Mouse (Mus musculus) myocyte (in vitro differentiated cells): ENCODE results near the gene Ago3. TPM values are rescaled to one million over a fixed set of nuclear protein-coding genes. Genes with fewer than 3 reads are reported as not detected.

Experiments used
- H3K27me3 ChIP-seq: one replicate; pipeline ENCODE4 v1.6.1; 2011; ENCODE audit not compliant: control insufficient read depth, insufficient read depth, insufficient read length
- H3K36me3 ChIP-seq: one replicate; pipeline ENCODE4 v1.6.1; 2011; ENCODE audit not compliant: control insufficient read depth, insufficient read depth
- H3K4me2 ChIP-seq: one replicate; pipeline ENCODE4 v1.6.1; 2011; ENCODE audit warnings: low read depth, control low read depth
- H3K4me3 ChIP-seq: one replicate; pipeline ENCODE4 v1.5.1; 2011; ENCODE audit warnings: mild to moderate bottlenecking, control low read depth, moderate library complexity
- H3K79me2 ChIP-seq: one replicate; pipeline ENCODE4 v1.6.1; 2011; ENCODE audit not compliant: control insufficient read depth, insufficient read depth
- H3ac ChIP-seq: one replicate; pipeline ENCODE4 v1.6.1; 2011; ENCODE audit not compliant: control insufficient read depth, insufficient read length
- CEBPB ChIP-seq: IDR thresholded peaks from 2 replicates; pipeline ENCODE4 v1.6.1; 2011; ENCODE audit warnings: mild to moderate bottlenecking, moderate library complexity; ENCODE audit not compliant: poor library complexity, insufficient read depth, severe bottlenecking
- E2F4 ChIP-seq: IDR thresholded peaks from one replicate; pipeline ENCODE4 v1.6.1; 2011; ENCODE audit warnings: mild to moderate bottlenecking, control low read depth, moderate library complexity; ENCODE audit not compliant: insufficient read depth
- MAX ChIP-seq: IDR thresholded peaks from one replicate; pipeline ENCODE4 v1.6.1; 2011; ENCODE audit warnings: low read depth, mild to moderate bottlenecking, control low read depth
- MYOD1 ChIP-seq, 3 experiments: IDR thresholded peaks; one replicate each; pipeline ENCODE4 v1.6.1; 2011; ENCODE audit warnings: control low read depth in 2 of 3, low read depth in 2 of 3, mild to moderate bottlenecking in 2 of 3, moderate library complexity in 1 of 3; ENCODE audit not compliant: insufficient read length in 2 of 3, control insufficient read depth in 1 of 3
- MYOG ChIP-seq, 3 experiments: IDR thresholded peaks; one replicate each; pipeline ENCODE4 v1.6.1; 2011; ENCODE audit warnings: control low read depth in 2 of 3, low read depth in 2 of 3, mild to moderate bottlenecking in 2 of 3; ENCODE audit not compliant: insufficient read length in 2 of 3, control insufficient read depth in 1 of 3, insufficient read depth in 1 of 3
- POLR2A ChIP-seq: IDR thresholded peaks from one replicate; pipeline ENCODE4 v1.6.1; 2011; ENCODE audit warnings: low read depth, mild to moderate bottlenecking, control low read depth, moderate library complexity; ENCODE audit not compliant: insufficient read length
- POLR2AphosphoS2 ChIP-seq: IDR thresholded peaks from one replicate; pipeline ENCODE4 v1.6.1; 2011; ENCODE audit warnings: low read depth, control low read depth; ENCODE audit not compliant: insufficient read length
- REST ChIP-seq: IDR thresholded peaks from one replicate; pipeline ENCODE4 v1.6.1; 2011; ENCODE audit warnings: mild to moderate bottlenecking, control low read depth, moderate library complexity; ENCODE audit not compliant: insufficient read depth, insufficient read length
- SRF ChIP-seq: IDR thresholded peaks from one replicate; pipeline ENCODE4 v1.6.1; 2011; ENCODE audit warnings: low read depth; ENCODE audit not compliant: control insufficient read depth, insufficient read length
- TCF12 ChIP-seq: IDR thresholded peaks from one replicate; pipeline ENCODE4 v1.6.1; 2011; ENCODE audit warnings: mild to moderate bottlenecking, control low read depth; ENCODE audit not compliant: poor library complexity, insufficient read depth, severe bottlenecking
- TCF3 ChIP-seq: IDR thresholded peaks from one replicate; pipeline ENCODE4 v1.6.1; 2011; ENCODE audit warnings: low read depth, control low read depth; ENCODE audit not compliant: insufficient read length
- USF1 ChIP-seq: IDR thresholded peaks from one replicate; pipeline ENCODE4 v1.6.1; 2011; ENCODE audit warnings: low read depth, mild to moderate bottlenecking, control low read depth, moderate library complexity
- polyA plus RNA-seq: library from polyadenylated mRNA; unstranded; fragments of >200 nt; fragmentation: generic; extraction: Trizol; gene quantifications from one replicate; pipeline ENCODE4 v1.2.1, GENCODE M21; 2012; ENCODE audit warnings: missing spikeins

Ago3 gene
- polyA plus RNA-seq, 1 experiment, result 4.5 TPM

DNA sequence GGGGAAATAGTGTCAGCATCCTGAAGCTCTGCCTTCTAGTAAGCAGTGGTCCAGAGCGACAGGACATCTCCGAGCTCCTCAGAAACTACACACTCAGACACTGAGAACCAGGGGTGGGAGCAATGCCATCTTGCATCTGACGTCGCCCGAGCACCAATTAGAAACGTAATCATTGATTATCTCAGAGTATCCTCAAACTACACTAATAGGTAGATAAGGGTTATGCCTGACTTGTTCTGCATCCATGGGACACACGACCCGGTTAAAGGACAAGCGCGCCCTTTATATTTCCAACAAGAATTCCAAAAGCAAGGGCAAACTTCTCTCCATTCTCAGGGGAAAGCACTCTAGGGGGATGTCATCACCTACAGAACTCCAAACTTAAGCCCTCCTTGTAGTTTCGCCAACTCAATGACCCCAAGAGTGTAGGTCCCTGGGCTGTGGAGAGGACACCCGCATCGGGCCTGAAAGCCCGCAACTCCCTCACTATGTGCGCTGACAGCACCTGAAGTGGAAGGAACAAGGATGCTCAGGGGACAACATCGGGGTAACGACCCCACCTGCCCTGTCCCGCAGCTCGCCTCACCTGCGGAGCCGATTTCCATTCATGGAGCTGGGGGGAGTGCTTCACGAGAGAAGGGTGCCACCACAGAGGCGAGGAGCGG is 542 bp downstream of the Ago3 start:
- Histone ChIP-seq H3K79me2 (peaks cover 41% of the 10 kb centered on the region), H3K4me2 (peak overlapping the region; percentile 98), H3ac (peak overlapping the region; percentile 51), H3K4me3 (peak overlapping the region; percentile 98), H3K27me3 (no peaks in the 10 kb centered on the region), H3K36me3 (no peaks in the 10 kb centered on the region)
- TF ChIP-seq USF1, result no peak

- Histone ChIP-seq H3K79me2 (peaks cover 45% of the 10 kb centered on the region), H3K36me3 (no peaks in the 10 kb centered on the region), H3K4me2 (no peak overlapping the region), H3ac (no peak overlapping the region), H3K4me3 (no peak overlapping the region), H3K27me3 (no peaks in the 10 kb centered on the region)
- TF ChIP-seq TCF3 (no peak), USF1 (no peak), REST (no peak)
Observed at GRCm38 (mm10) chr4:126423866-126424265, 5.5 kb downstream of the Ago3 start.

DNA sequence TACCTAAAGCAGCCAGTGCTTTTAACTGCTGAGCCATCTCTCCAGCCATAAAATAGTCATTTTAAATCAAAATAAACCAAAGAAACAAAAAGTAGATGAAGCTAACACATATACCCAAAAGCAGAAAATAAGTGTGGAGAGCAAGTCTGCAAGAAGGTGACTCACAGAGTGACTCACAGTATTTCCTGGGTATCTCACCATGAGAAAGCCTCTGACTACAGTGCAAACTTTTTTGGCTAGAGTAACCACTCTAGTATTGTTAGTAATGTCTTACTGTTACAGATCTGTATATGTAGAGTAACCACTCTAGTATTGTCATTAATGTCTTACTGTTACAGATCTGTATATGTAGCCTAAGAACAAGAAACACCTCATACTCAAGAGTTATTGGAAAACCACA is 13.6 kb downstream of the Ago3 start:
- H3K79me2 ChIP-seq, result peaks cover 5% of the 10 kb centered on the region
- peaks cover 3% of the 10 kb centered on the region for H3K36me3 ChIP-seq
- no peak for TF ChIP-seq USF1
- TF ChIP-seq TCF3, result no peak
- TF ChIP-seq MAX, result no peak
- no peak for TF ChIP-seq TCF12
- no peak for TF ChIP-seq POLR2AphosphoS2
- no peak overlapping the region for H3ac ChIP-seq
- H3K27me3 ChIP-seq, result no peaks in the 10 kb centered on the region
- H3K4me3 ChIP-seq, result no peak overlapping the region
- H3K4me2 ChIP-seq, result no peak overlapping the region

- TF ChIP-seq MYOD1 (IDR thresholded peaks at IDR 0.05; ENCODE audit: control insufficient read depth in 1 of 3, insufficient read length in 2 of 3, low read depth in 2 of 3) (no peak), E2F4 (no peak), TCF3 (no peak), USF1 (no peak), MYOG (IDR thresholded peaks at IDR 0.05; ENCODE audit: control insufficient read depth in 1 of 3, insufficient read depth in 1 of 3, insufficient read length in 2 of 3, low read depth in 2 of 3) (no peak), POLR2A (no peak), MAX (no peak), TCF12 (no peak), POLR2AphosphoS2 (no peak), SRF (no peak), CEBPB (no peak), REST (no peak)
- H3K79me2 ChIP-seq, result peaks cover 5% of the 10 kb centered on the region
- H3K4me2 ChIP-seq, result no peak overlapping the region
- no peak overlapping the region for H3K4me3 ChIP-seq
- peaks cover 4% of the 10 kb centered on the region for H3K36me3 ChIP-seq
- no peak overlapping the region for H3ac ChIP-seq
- H3K27me3 ChIP-seq, result no peaks in the 10 kb centered on the region
Observed at GRCm38 (mm10) chr4:126412526-126412925, 16.8 kb downstream of the Ago3 start.

DNA sequence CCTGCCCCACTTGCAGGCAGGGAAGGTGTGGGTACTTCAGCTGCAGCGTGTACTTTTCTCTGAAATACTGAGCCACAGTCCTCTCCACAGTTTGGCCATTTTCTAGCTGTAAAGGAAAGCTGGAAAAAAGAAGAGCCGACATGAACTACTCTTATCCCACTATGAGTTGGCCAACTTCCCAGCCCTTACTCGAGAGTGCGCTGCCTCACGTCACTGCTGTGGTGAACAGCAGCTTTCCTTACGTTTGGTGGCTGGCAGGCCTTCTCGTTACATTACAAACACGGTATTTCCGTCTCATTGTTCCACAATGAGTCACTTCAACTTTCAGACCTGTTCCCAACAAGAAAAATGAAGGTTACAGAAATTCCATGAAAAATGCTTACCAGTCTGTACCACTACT is 57.9 kb downstream of the Ago3 start:
- no peak overlapping the region for H3ac ChIP-seq
- no peak overlapping the region for H3K4me3 ChIP-seq
- no peaks in the 10 kb centered on the region for H3K27me3 ChIP-seq
- no peaks in the 10 kb centered on the region for H3K79me2 ChIP-seq
- TF ChIP-seq USF1 (no peak), MAX (no peak), TCF3 (no peak), TCF12 (no peak), POLR2AphosphoS2 (no peak), E2F4 (no peak), MYOG (IDR thresholded peaks at IDR 0.05; ENCODE audit: control insufficient read depth in 1 of 3, insufficient read depth in 1 of 3, insufficient read length in 2 of 3, low read depth in 2 of 3) (no peak), CEBPB (no peak), REST (no peak), SRF (no peak), POLR2A (no peak), MYOD1 (IDR thresholded peaks at IDR 0.05; ENCODE audit: control insufficient read depth in 1 of 3, insufficient read length in 2 of 3, low read depth in 2 of 3) (no peak)
- peak overlapping the region; percentile 36 for H3K4me2 ChIP-seq
- peaks cover 20% of the 10 kb centered on the region for H3K36me3 ChIP-seq

DNA sequence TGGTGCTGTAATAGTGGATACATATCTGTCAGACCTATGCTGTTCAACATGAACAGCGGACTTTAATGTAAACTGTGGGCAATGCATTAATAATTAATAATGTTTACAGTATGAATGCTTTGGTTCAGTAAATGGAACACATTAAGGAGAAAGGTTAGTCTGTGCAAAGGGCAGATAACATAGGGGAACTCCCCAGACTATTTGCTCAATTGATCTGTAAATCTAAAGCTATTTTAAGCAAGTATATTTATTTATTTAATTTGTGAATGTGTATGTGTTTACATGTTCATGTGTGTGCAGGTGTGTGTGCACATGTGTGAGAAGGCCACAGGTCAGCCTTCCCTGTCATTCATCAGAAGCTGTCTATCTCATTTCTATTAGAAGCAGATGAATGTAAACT is 69.3 kb downstream of the Ago3 start:
- no peaks in the 10 kb centered on the region for H3K79me2 ChIP-seq
- H3K4me3 ChIP-seq, result no peak overlapping the region
- peaks cover 18% of the 10 kb centered on the region for H3K36me3 ChIP-seq
- H3K4me2 ChIP-seq, result no peak overlapping the region
- TF ChIP-seq REST (no peak), CEBPB (no peak), TCF12 (no peak), MYOD1 (IDR thresholded peaks at IDR 0.05; ENCODE audit: control insufficient read depth in 1 of 3, insufficient read length in 2 of 3, low read depth in 2 of 3) (no peak), USF1 (no peak), POLR2A (no peak), POLR2AphosphoS2 (no peak), TCF3 (no peak), MYOG (IDR thresholded peaks at IDR 0.05; ENCODE audit: control insufficient read depth in 1 of 3, insufficient read depth in 1 of 3, insufficient read length in 2 of 3, low read depth in 2 of 3) (no peak), E2F4 (no peak), MAX (no peak), SRF (no peak)
- no peak overlapping the region for H3ac ChIP-seq
- no peaks in the 10 kb centered on the region for H3K27me3 ChIP-seq
